Mouse (Mus musculus): ENCODE results near the gene Vasn. TPM values are rescaled to one million over a fixed set of nuclear protein-coding genes. Genes with fewer than 3 reads are reported as not detected.
A peak's percentile ranks its signal among the peaks of the same experiment; 100 is the strongest.

Vasn gene
- polyA plus RNA-seq, 1 experiment from 2014 or later, result 18.4 TPM

- 62% methylated on average over 7 of the region's 7 CpGs for WGBS
- ATAC-seq (ENCODE audit: insufficient read depth, low FRiP score), result no peak
- H3K27ac ChIP-seq (ENCODE audit: low read length), result peak overlapping the region; percentile 58
- H3K27me3 ChIP-seq (ENCODE audit: control insufficient read depth, insufficient read depth, low read length), result no peaks in the 10 kb centered on the region
- no peaks in the 10 kb centered on the region for H3K36me3 ChIP-seq (ENCODE audit: control insufficient read depth, insufficient read depth, low read length)
- 0 out of 2 replicates have a peak overlapping the region, but pooled peaks have one; percentile 16 for H3K9ac ChIP-seq (ENCODE audit: low read length)
- H3K4me2 ChIP-seq (ENCODE audit: low read depth, low read length), result peak overlapping the region; percentile 63
- H3K4me1 ChIP-seq (ENCODE audit: control insufficient read depth, insufficient read depth, low read length), result peaks cover 69% of the 10 kb centered on the region
- peak overlapping the region; percentile 12; the same call in 1 of the 2 replicates for H3K4me3 ChIP-seq (replicated peaks; ENCODE audit: low read length)
- no peaks in the 10 kb centered on the region for H3K9me3 ChIP-seq (replicated peaks; ENCODE audit: control insufficient read depth, low read length)
Observed at GRCm38 (mm10) chr16:4597296-4597695, 42.4 kb upstream of the Vasn start.

- H3K9ac ChIP-seq (ENCODE audit: low read length), result 0 out of 2 replicates have a peak overlapping the region, but pooled peaks have one; percentile 10
- no peaks in the 10 kb centered on the region for H3K9me3 ChIP-seq (replicated peaks; ENCODE audit: control insufficient read depth, low read length)
- peaks cover 69% of the 10 kb centered on the region for H3K4me1 ChIP-seq (ENCODE audit: control insufficient read depth, insufficient read depth, low read length)
- H3K36me3 ChIP-seq (ENCODE audit: control insufficient read depth, insufficient read depth, low read length), result no peaks in the 10 kb centered on the region
- no peak overlapping the region for H3K27ac ChIP-seq (ENCODE audit: low read length)
- 62% methylated on average over 5 of the region's 5 CpGs for WGBS
- H3K27me3 ChIP-seq (ENCODE audit: control insufficient read depth, insufficient read depth, low read length), result no peaks in the 10 kb centered on the region
- no peak overlapping the region for H3K4me3 ChIP-seq (replicated peaks; ENCODE audit: low read length)
- no peak for ATAC-seq (ENCODE audit: insufficient read depth, low FRiP score)
- no peak overlapping the region for H3K4me2 ChIP-seq (ENCODE audit: low read depth, low read length)
Observed at GRCm38 (mm10) chr16:4598041-4598440, 41.7 kb upstream of the Vasn start.

- no peak for ATAC-seq (ENCODE audit: insufficient read depth, low FRiP score)
- H3K27ac ChIP-seq (ENCODE audit: low read length), result peak overlapping the region; percentile 24; the same call in 1 of the 2 replicates
- 24% methylated on average over 6 of the region's 6 CpGs for WGBS
- no peak overlapping the region for H3K4me3 ChIP-seq (replicated peaks; ENCODE audit: low read length)
- H3K9ac ChIP-seq (ENCODE audit: low read length), result peak overlapping the region; percentile 6
- no peak overlapping the region for H3K4me2 ChIP-seq (ENCODE audit: low read depth, low read length)
- H3K27me3 ChIP-seq (ENCODE audit: control insufficient read depth, insufficient read depth, low read length), result no peaks in the 10 kb centered on the region
- H3K4me1 ChIP-seq (ENCODE audit: control insufficient read depth, insufficient read depth, low read length), result peaks cover 73% of the 10 kb centered on the region
- no peaks in the 10 kb centered on the region for H3K9me3 ChIP-seq (replicated peaks; ENCODE audit: control insufficient read depth, low read length)
- H3K36me3 ChIP-seq (ENCODE audit: control insufficient read depth, insufficient read depth, low read length), result no peaks in the 10 kb centered on the region
Observed at GRCm38 (mm10) chr16:4598891-4599543, 40.7 kb upstream of the Vasn start.

GRCm38 (mm10) chr16:4599616-4600015 lies 40.1 kb upstream of the Vasn start:
- H3K4me2 ChIP-seq (ENCODE audit: low read depth, low read length), result no peak overlapping the region
- no peak overlapping the region for H3K9ac ChIP-seq (ENCODE audit: low read length)
- H3K9me3 ChIP-seq (replicated peaks; ENCODE audit: control insufficient read depth, low read length), result no peaks in the 10 kb centered on the region
- no peaks in the 10 kb centered on the region for H3K36me3 ChIP-seq (ENCODE audit: control insufficient read depth, insufficient read depth, low read length)
- H3K27me3 ChIP-seq (ENCODE audit: control insufficient read depth, insufficient read depth, low read length), result no peaks in the 10 kb centered on the region
- ATAC-seq (ENCODE audit: insufficient read depth, low FRiP score), result no peak
- 0 out of 2 replicates have a peak overlapping the region, but pooled peaks have one; percentile 24 for H3K27ac ChIP-seq (ENCODE audit: low read length)
- 71% methylated on average over 3 of the region's 3 CpGs for WGBS
- H3K4me3 ChIP-seq (replicated peaks; ENCODE audit: low read length), result no peak overlapping the region
- peaks cover 79% of the 10 kb centered on the region for H3K4me1 ChIP-seq (ENCODE audit: control insufficient read depth, insufficient read depth, low read length)

- Histone ChIP-seq H3K36me3 (ENCODE audit: control insufficient read depth, insufficient read depth, low read length) (no peaks in the 10 kb centered on the region), H3K4me1 (ENCODE audit: control insufficient read depth, insufficient read depth, low read length) (peaks cover 81% of the 10 kb centered on the region), H3K9ac (ENCODE audit: low read length) (peak overlapping the region; percentile 22; the same call in 1 of the 2 replicates), H3K9me3 (replicated peaks; ENCODE audit: control insufficient read depth, low read length) (no peaks in the 10 kb centered on the region), H3K4me3 (replicated peaks; ENCODE audit: low read length) (no peak overlapping the region), H3K4me2 (ENCODE audit: low read depth, low read length) (no peak overlapping the region), H3K27ac (ENCODE audit: low read length) (peak overlapping the region; percentile 57), H3K27me3 (ENCODE audit: control insufficient read depth, insufficient read depth, low read length) (no peaks in the 10 kb centered on the region)
- no peak for ATAC-seq (ENCODE audit: insufficient read depth, low FRiP score)
- 66% methylated on average over 9 of the region's 9 CpGs for WGBS
Observed at GRCm38 (mm10) chr16:4600701-4601310, 38.9 kb upstream of the Vasn start.

GRCm38 (mm10) chr16:4602189-4602588 lies 37.6 kb upstream of the Vasn start:
- Histone ChIP-seq H3K4me3 (replicated peaks; ENCODE audit: low read length) (no peak overlapping the region), H3K4me2 (ENCODE audit: low read depth, low read length) (0 out of 2 replicates have a peak overlapping the region, but pooled peaks have one; percentile 7), H3K36me3 (ENCODE audit: control insufficient read depth, insufficient read depth, low read length) (no peaks in the 10 kb centered on the region), H3K27ac (ENCODE audit: low read length) (peak overlapping the region; percentile 39), H3K9me3 (replicated peaks; ENCODE audit: control insufficient read depth, low read length) (no peaks in the 10 kb centered on the region), H3K4me1 (ENCODE audit: control insufficient read depth, insufficient read depth, low read length) (peaks cover 81% of the 10 kb centered on the region), H3K27me3 (ENCODE audit: control insufficient read depth, insufficient read depth, low read length) (no peaks in the 10 kb centered on the region), H3K9ac (ENCODE audit: low read length) (peak overlapping the region; percentile 56)
- peak; percentile 19; the same call in 1 of the 2 replicates for ATAC-seq (ENCODE audit: insufficient read depth, low FRiP score)
- WGBS, result 19% methylated on average over 3 of the region's 3 CpGs

- Histone ChIP-seq H3K4me1 (ENCODE audit: control insufficient read depth, insufficient read depth, low read length) (peaks cover 81% of the 10 kb centered on the region), H3K9ac (ENCODE audit: low read length) (peak overlapping the region; percentile 56), H3K4me3 (replicated peaks; ENCODE audit: low read length) (no peak overlapping the region), H3K4me2 (ENCODE audit: low read depth, low read length) (peak overlapping the region; percentile 27), H3K27me3 (ENCODE audit: control insufficient read depth, insufficient read depth, low read length) (no peaks in the 10 kb centered on the region), H3K27ac (ENCODE audit: low read length) (peak overlapping the region; percentile 39), H3K36me3 (ENCODE audit: control insufficient read depth, insufficient read depth, low read length) (no peaks in the 10 kb centered on the region), H3K9me3 (replicated peaks; ENCODE audit: control insufficient read depth, low read length) (no peaks in the 10 kb centered on the region)
- 0 out of 2 replicates have a peak, but pooled peaks have one; percentile 16 for ATAC-seq (ENCODE audit: insufficient read depth, low FRiP score)
- 22% methylated on average over 7 of the region's 7 CpGs for WGBS
Observed at GRCm38 (mm10) chr16:4602766-4603452, 36.8 kb upstream of the Vasn start.

GRCm38 (mm10) chr16:4603453-4603837 lies 36.3 kb upstream of the Vasn start:
- Histone ChIP-seq H3K4me1 (ENCODE audit: control insufficient read depth, insufficient read depth, low read length) (peaks cover 81% of the 10 kb centered on the region), H3K36me3 (ENCODE audit: control insufficient read depth, insufficient read depth, low read length) (no peaks in the 10 kb centered on the region), H3K9ac (ENCODE audit: low read length) (peak overlapping the region; percentile 56), H3K27me3 (ENCODE audit: control insufficient read depth, insufficient read depth, low read length) (no peaks in the 10 kb centered on the region), H3K27ac (ENCODE audit: low read length) (peak overlapping the region; percentile 39), H3K9me3 (replicated peaks; ENCODE audit: control insufficient read depth, low read length) (no peaks in the 10 kb centered on the region), H3K4me3 (replicated peaks; ENCODE audit: low read length) (no peak overlapping the region), H3K4me2 (ENCODE audit: low read depth, low read length) (peak overlapping the region; percentile 27; the same call in 1 of the 2 replicates)
- ATAC-seq (ENCODE audit: insufficient read depth, low FRiP score), result no peak
- 25% methylated on average over 1 of the region's 1 CpGs for WGBS
